Mouse (Mus musculus): ENCODE measurements around the gene Fancg.
"Not testable (repeated sequence)": the region's sequence is repeated elsewhere in the genome, so short reads cannot be mapped to it uniquely, and the experiment has no call there.

Fancg gene

GRCm38 (mm10) chr4:42999451-43000140, 10.7 kb downstream of the Fancg start:
- peak; percentile 70 to 74 for DNase-seq (ENCODE audit: low spot score in 2 of 2)

GRCm38 (mm10) chr4:42998022-42998421, 12.3 kb downstream of the Fancg start:
- no peak for DNase-seq (ENCODE audit: low spot score in 2 of 2)

GRCm38 (mm10) chr4:42988296-42988695, 22.0 kb downstream of the Fancg start:
- DNase-seq (ENCODE audit: low spot score in 2 of 2), result no peak

GRCm38 (mm10) chr4:42980467-42980866, 29.8 kb downstream of the Fancg start:
- DNase-seq (ENCODE audit: low spot score in 2 of 2), result not testable (repeated sequence)

- no peak for DNase-seq (ENCODE audit: low spot score in 2 of 2)
Observed at GRCm38 (mm10) chr4:42978062-42978461, 32.2 kb downstream of the Fancg start.

- DNase-seq (ENCODE audit: low spot score in 2 of 2), result no peak
Observed at GRCm38 (mm10) chr4:42973868-42974267, 36.4 kb downstream of the Fancg start.

GRCm38 (mm10) chr4:42972952-42973351, 37.4 kb downstream of the Fancg start:
- DNase-seq (ENCODE audit: low spot score in 2 of 2), result no peak

- no peak for DNase-seq (ENCODE audit: low spot score in 2 of 2)
Observed at GRCm38 (mm10) chr4:42969304-42969703, 41.0 kb downstream of the Fancg start, which contains the start of gene 1700022I11Rik. Gene 1700022I11Rik (plus strand): TSS chr4:42969604.

GRCm38 (mm10) chr4:42965039-42965719, 45.1 kb downstream of the Fancg start:
- peak; percentile 43 to 62 for DNase-seq (ENCODE audit: low spot score in 2 of 2)

- no peak for DNase-seq (ENCODE audit: low spot score in 2 of 2)
Observed at GRCm38 (mm10) chr4:42963480-42963879, 46.8 kb downstream of the Fancg start.

- DNase-seq (ENCODE audit: low spot score in 2 of 2), result peak; percentile 31 to 53
Observed at GRCm38 (mm10) chr4:42961592-42961991, 48.7 kb downstream of the Fancg start.

- DNase-seq (ENCODE audit: low spot score in 2 of 2), result no peak
Observed at GRCm38 (mm10) chr4:42959382-42959781, 50.9 kb downstream of the Fancg start.

- DNase-seq (ENCODE audit: low spot score in 2 of 2), result no peak
Observed at GRCm38 (mm10) chr4:42958942-42959341, 51.4 kb downstream of the Fancg start.

GRCm38 (mm10) chr4:42957979-42958378, 52.3 kb downstream of the Fancg start:
- no peak for DNase-seq (ENCODE audit: low spot score in 2 of 2)

GRCm38 (mm10) chr4:42957306-42957705, 53.0 kb downstream of the Fancg start:
- DNase-seq (ENCODE audit: low spot score in 2 of 2), result no peak

- DNase-seq (ENCODE audit: low spot score in 2 of 2), result no peak
Observed at GRCm38 (mm10) chr4:42956581-42956980, 53.7 kb downstream of the Fancg start.

- DNase-seq (ENCODE audit: low spot score in 2 of 2), result no peak
Observed at GRCm38 (mm10) chr4:42955200-42955599, 55.1 kb downstream of the Fancg start.

GRCm38 (mm10) chr4:42954297-42954696, 56.0 kb downstream of the Fancg start:
- DNase-seq (ENCODE audit: low spot score in 2 of 2), result peak in 1 of 2 experiments; percentile 17

GRCm38 (mm10) chr4:42953435-42954094, 56.7 kb downstream of the Fancg start:
- DNase-seq (ENCODE audit: low spot score in 2 of 2), result no peak

GRCm38 (mm10) chr4:42952563-42952962, 57.7 kb downstream of the Fancg start:
- no peak for DNase-seq (ENCODE audit: low spot score in 2 of 2)

Data from spleen, postnatal 36 days (tissue).